Mouse (Mus musculus): ENCODE results near the gene Smarce1. TPM values are rescaled to one million over a fixed set of nuclear protein-coding genes. Genes with fewer than 3 reads are reported as not detected.

Gene Smarce1
- total and polyA plus RNA-seq, 3 experiments, result 243 to 277 TPM; not detected in 1

DNA sequence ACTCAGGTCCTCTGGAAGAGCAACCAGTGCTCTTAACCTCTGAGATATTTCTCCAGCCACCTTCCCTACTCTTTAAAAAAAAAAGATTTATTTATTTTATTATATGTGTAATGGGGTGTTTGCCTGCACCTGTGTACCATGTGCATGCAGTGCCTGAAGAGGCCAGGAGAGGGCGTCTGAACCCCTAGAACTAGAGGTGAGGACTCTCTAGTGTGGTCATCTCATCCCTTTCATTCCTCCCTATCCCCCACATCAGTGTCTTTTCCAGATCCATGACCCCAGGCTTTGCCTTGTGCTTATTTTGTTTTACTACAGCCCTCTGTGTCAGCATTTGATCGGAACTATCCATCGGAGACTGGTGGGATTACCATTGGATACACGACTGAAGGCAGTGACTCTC, 18.3 kb upstream of the Smarce1 start:
- Histone ChIP-seq H3K9me3 (replicated peaks; ENCODE audit: insufficient read depth, low read length) (no peaks in the 10 kb centered on the region), H3K4me1 (ENCODE audit: control insufficient read depth in 1 of 2, insufficient read depth in 2 of 2, low read length in 2 of 2) (no peaks in the 10 kb centered on the region), H3K27ac (ENCODE audit: control insufficient read depth, low read depth, low read length) (no peak overlapping the region), H3K9ac (ENCODE audit: control insufficient read depth, low read depth, low read length, poor library complexity, severe bottlenecking) (no peak overlapping the region), H3K27me3 (ENCODE audit: control insufficient read depth in 1 of 2, insufficient read depth in 2 of 2, low read length in 2 of 2) (peaks cover 0 to 11% of the 10 kb centered on the region in 2 experiments), H3K36me3 (ENCODE audit: control insufficient read depth in 1 of 2, insufficient read depth in 2 of 2, low read length in 2 of 2) (no peaks in the 10 kb centered on the region), H3K4me3 (ENCODE audit: control insufficient read depth in 1 of 2, insufficient read depth in 1 of 2, low read depth in 2 of 2, low read length in 2 of 2) (no peak overlapping the region), H3K79me2 (ENCODE audit: control insufficient read depth, insufficient read depth, low read length, poor library complexity) (no peaks in the 10 kb centered on the region)
- peak; percentile 43 for DNase-seq (ENCODE audit: low read depth, low spot score)
- TF ChIP-seq POLR2A (IDR thresholded peaks at IDR 0.05; ENCODE audit: control insufficient read depth in 1 of 2, insufficient read depth in 1 of 2, low read depth in 1 of 2, low read length in 2 of 2, poor library complexity in 1 of 2) (no peak), SMC3 (IDR thresholded peaks at IDR 0.05; ENCODE audit: low read depth, low read length) (peak; percentile 52), RAD21 (IDR thresholded peaks at IDR 0.05; ENCODE audit: low read depth, low read length) (peak; percentile 35), MYB (IDR thresholded peaks at IDR 0.05; ENCODE audit: low read depth, low read length) (no peak), TCF12 (IDR thresholded peaks at IDR 0.05; ENCODE audit: low read depth, low read length) (no peak), EP300 (IDR thresholded peaks at IDR 0.05; ENCODE audit: low read depth in 1 of 2, low read length in 2 of 2) (no peak), MXI1 (IDR thresholded peaks at IDR 0.05; ENCODE audit: low read depth, low read length) (no peak), CHD2 (IDR thresholded peaks at IDR 0.05; ENCODE audit: low read length) (no peak), ELF1 (IDR thresholded peaks at IDR 0.05; ENCODE audit: low read depth, low read length) (no peak), CHD1 (IDR thresholded peaks at IDR 0.05; ENCODE audit: low read depth, low read length) (no peak), POLR2AphosphoS5 (IDR thresholded peaks at IDR 0.05; ENCODE audit: borderline replicate concordance, low read depth, low read length) (no peak), GABPA (IDR thresholded peaks at IDR 0.05; ENCODE audit: low read depth, low read length) (no peak), SIN3A (IDR thresholded peaks at IDR 0.05; ENCODE audit: low read length) (no peak), E2F4 (IDR thresholded peaks at IDR 0.05; ENCODE audit: borderline replicate concordance, low read depth, low read length) (no peak), MYC (IDR thresholded peaks at IDR 0.05; ENCODE audit: low read depth, low read length) (0 out of 2 replicates have a peak, but pooled peaks have one; percentile 22), UBTF (IDR thresholded peaks at IDR 0.05; ENCODE audit: borderline replicate concordance, insufficient read depth, low read depth, low read length) (no peak), MAX (IDR thresholded peaks at IDR 0.05; ENCODE audit: low read length) (no peak; the same call in 1 of the 2 replicates), BHLHE40 (IDR thresholded peaks at IDR 0.05; ENCODE audit: borderline replicate concordance, low read depth, low read length) (no peak), NRF1 (IDR thresholded peaks at IDR 0.05; ENCODE audit: insufficient read depth, low read depth, low read length, poor library complexity, severe bottlenecking) (no peak), ZNF384 (IDR thresholded peaks at IDR 0.05; ENCODE audit: low read depth, low read length) (no peak), TAL1 (IDR thresholded peaks at IDR 0.05; ENCODE audit: low read length) (no peak), TBP (IDR thresholded peaks at IDR 0.05; ENCODE audit: low read depth, low read length) (no peak), USF2 (IDR thresholded peaks at IDR 0.05; ENCODE audit: borderline replicate concordance in 1 of 2, insufficient read depth in 1 of 2, low read depth in 1 of 2, low read length in 2 of 2) (no peak), ZMIZ1 (IDR thresholded peaks at IDR 0.05; ENCODE audit: low read depth, low read length) (no peak), MAFK (IDR thresholded peaks at IDR 0.05; ENCODE audit: borderline replicate concordance, low read depth, low read length) (no peak), MAZ (IDR thresholded peaks at IDR 0.05; ENCODE audit: low read depth, low read length) (no peak), USF1 (IDR thresholded peaks at IDR 0.05; ENCODE audit: low read depth, low read length) (no peak), KAT2A (conservative IDR thresholded peaks at IDR 0.05; ENCODE audit: low read depth, low read length) (no peak), GATA1 (IDR thresholded peaks at IDR 0.05; ENCODE audit: low read depth, low read length) (no peak), ZKSCAN1 (IDR thresholded peaks at IDR 0.05; ENCODE audit: low read depth, low read length) (no peak), HCFC1 (IDR thresholded peaks at IDR 0.05; ENCODE audit: low read depth, low read length) (no peak), MEF2A (IDR thresholded peaks at IDR 0.05; ENCODE audit: extremely low read depth, insufficient replicate concordance, low read depth, low read length, poor library complexity, severe bottlenecking) (no peak), NELFE (IDR thresholded peaks at IDR 0.05; ENCODE audit: low read depth, low read length) (no peak), JUND (IDR thresholded peaks at IDR 0.05; ENCODE audit: low read depth, low read length) (no peak), CTCF (IDR thresholded peaks at IDR 0.05 in 2 of 3, conservative IDR thresholded peaks at IDR 0.05 in 1 of 3; ENCODE audit: control insufficient read depth in 1 of 3, insufficient read depth in 1 of 3, low read depth in 2 of 3, low read length in 3 of 3, poor library complexity in 1 of 3, severe bottlenecking in 1 of 3) (peak; percentile 67 to 76 (median 74)), ETS1 (IDR thresholded peaks at IDR 0.05; ENCODE audit: low read depth, low read length) (no peak)

Data from MEL (cell line).